Mouse (Mus musculus) bone marrow, adult 2 months (tissue): ENCODE results near the gene Mrpl51. TPM values are rescaled to one million over a fixed set of nuclear protein-coding genes. Genes with fewer than 3 reads are reported as not detected.

Experiments
- H3K27ac ChIP-seq: fragments of 200-500 bp; 2 replicates; pipeline ENCODE4 v1.5.1; 2012; ENCODE audit warnings: low read depth, mild to moderate bottlenecking, control low read depth, inconsistent platforms, low read length; ENCODE audit not compliant: control insufficient read depth, poor library complexity, insufficient read depth
- H3K4me1 ChIP-seq: fragments of 200-500 bp; 2 replicates; pipeline ENCODE4 v1.6.1; 2011; ENCODE audit warnings: low read length; ENCODE audit not compliant: control insufficient read depth, insufficient read depth
- H3K4me3 ChIP-seq: fragments of 200-500 bp; replicated peaks from 2 replicates; pipeline ENCODE3; 2011; ENCODE audit warnings: mild to moderate bottlenecking, low read depth, low read length, control low read depth; ENCODE audit not compliant: control insufficient read depth
- CTCF ChIP-seq: fragments of 200-500 bp; IDR thresholded peaks from 2 replicates; pipeline ENCODE4 v1.5.1; 2011; ENCODE audit warnings: low read length, control low read depth; ENCODE audit not compliant: control insufficient read depth, insufficient read depth
- POLR2A ChIP-seq: fragments of 200-500 bp; IDR thresholded peaks from 2 replicates; pipeline ENCODE4 v1.6.1; 2011; ENCODE audit warnings: low read depth, mild to moderate bottlenecking, control low read depth, low read length, borderline replicate concordance; ENCODE audit not compliant: control insufficient read depth
- WGBS: fragments of 180-500 bp; shearing (Covaris S2); methylation state at CpG from one replicate; pipeline ENCODE4 v1.1.7; 2018; 5-methylcytosine and 5-hydroxymethylcytosine counted together
- polyA plus RNA-seq: library from polyadenylated mRNA; stranded (reverse); fragments of >200 nt; gene quantifications from 2 replicates; pipeline ENCODE4 v1.2.4, GENCODE M21; 2011; ENCODE audit warnings: low replicate concordance; ENCODE audit not compliant: missing spikeins, insufficient read depth, insufficient read length

The Mrpl51 gene
- polyA plus RNA-seq, 1 experiment: 193 TPM

- peaks cover 5% of the 10 kb centered on the region for H3K4me1 ChIP-seq
- peak overlapping the region; percentile 96 for H3K4me3 ChIP-seq
- H3K27ac ChIP-seq: peak overlapping the region; percentile 92
- WGBS: 10% methylated on average over 20 of the region's 20 CpGs
- no peak for TF ChIP-seq CTCF
- no peak for TF ChIP-seq POLR2A
Observed at GRCm38 (mm10) chr6:125163801-125164657, 27.6 kb upstream of the Mrpl51 start.

DNA sequence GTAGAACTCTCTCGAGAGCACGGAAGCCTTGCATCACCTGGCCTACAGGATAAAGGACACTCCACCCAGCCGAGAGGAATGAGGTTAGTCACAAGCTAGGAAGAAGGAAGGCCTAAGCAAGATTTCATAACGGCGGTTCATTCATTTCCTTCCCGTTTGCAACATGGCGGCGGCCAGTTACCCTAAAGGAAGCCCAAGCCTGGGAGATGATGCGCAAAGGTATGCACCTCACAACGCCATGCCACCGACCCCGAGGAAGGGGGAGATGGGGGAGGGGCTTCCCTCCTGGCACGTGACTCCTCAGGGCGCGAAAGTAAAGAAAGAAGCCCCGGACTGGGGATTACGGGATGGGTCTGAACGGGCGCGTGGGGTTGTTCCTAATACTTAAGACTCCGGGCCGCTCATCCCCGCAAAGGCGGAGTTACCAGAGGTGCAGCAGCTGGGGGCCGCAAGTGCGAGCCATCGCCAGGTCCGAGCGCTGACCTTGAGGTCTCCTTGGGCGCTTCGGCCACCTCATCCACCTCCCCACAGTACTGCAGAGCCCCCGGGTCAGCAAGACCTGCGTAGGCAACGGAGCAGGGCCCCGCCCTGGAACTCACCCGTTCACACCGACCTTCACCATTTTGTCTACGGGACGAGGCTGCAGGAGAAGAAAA is 26.8 kb upstream of the Mrpl51 start:
- Histone ChIP-seq H3K4me1 (peaks cover 5% of the 10 kb centered on the region), H3K27ac (peak overlapping the region; percentile 92), H3K4me3 (peak overlapping the region; percentile 96)
- TF ChIP-seq CTCF: no peak
- peak; percentile 20; the same call in 1 of the 2 replicates for TF ChIP-seq POLR2A
- 0% methylated on average over 39 of the region's 39 CpGs for WGBS

- H3K27ac ChIP-seq: peak overlapping the region; percentile 92
- peak overlapping the region; percentile 96 for H3K4me3 ChIP-seq
- TF ChIP-seq POLR2A (peak; percentile 98), CTCF (no peak)
- WGBS: under 1% methylated on average over 36 of the region's 36 CpGs
- H3K4me1 ChIP-seq: peaks cover 5% of the 10 kb centered on the region
Observed at GRCm38 (mm10) chr6:125165328-125165891, 26.2 kb upstream of the Mrpl51 start.

DNA sequence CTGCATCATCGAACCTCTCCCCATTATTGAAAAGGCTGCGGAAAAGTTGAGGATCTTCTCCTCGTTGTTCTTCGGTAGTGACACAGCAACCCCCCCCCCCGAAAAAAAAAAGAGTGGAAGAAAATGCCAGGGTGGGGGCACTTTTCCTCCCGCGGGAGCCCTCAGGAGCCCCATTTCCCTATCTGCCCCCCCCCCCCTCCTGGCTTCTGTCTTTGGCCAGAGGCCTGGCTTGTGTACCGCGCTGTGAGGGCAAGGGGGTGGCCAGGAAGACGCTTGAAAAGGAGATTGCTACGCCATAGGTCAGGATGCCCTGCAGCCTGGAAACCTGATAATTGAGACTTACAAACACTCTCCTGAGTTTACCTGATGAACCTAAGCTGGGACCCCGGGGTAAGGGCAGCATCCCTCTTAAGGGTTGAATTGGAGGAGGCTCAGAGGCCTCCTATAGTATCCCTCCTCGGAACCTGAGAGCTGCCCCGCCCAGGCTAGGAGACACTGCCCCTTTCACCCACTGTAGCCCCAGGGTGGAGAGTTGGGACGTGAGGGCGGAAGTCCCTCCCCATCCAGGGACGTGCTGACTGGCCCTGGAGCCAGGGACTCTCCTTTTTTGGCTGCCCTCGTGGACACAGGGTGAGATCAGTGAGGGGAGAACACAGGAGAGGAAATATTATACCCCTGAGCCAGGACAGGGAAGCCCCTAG is 25.4 kb upstream of the Mrpl51 start, which contains the start of gene Gapdh:
Gene Gapdh (minus strand): TSS at position 417 of the 701 bp plus-strand sequence.
- peak within 1 kb of the TSS; percentile 96 for H3K4me3 ChIP-seq
- H3K27ac ChIP-seq: peak within 1 kb of the TSS; percentile 92
- WGBS: under 1% methylated on average over 18 of the region's 18 CpGs
- peaks cover 2% of the 10 kb centered on the region; the same call in 1 of the 2 replicates for H3K4me1 ChIP-seq
- TF ChIP-seq POLR2A: no peak; the same call in 1 of the 2 replicates
- no peak for TF ChIP-seq CTCF

GRCm38 (mm10) chr6:125166861-125167650 is 24.5 kb upstream of the Mrpl51 start:
- Histone ChIP-seq H3K4me1 (peaks cover 2% of the 10 kb centered on the region; the same call in 1 of the 2 replicates), H3K27ac (peak overlapping the region; percentile 49), H3K4me3 (no peak overlapping the region)
- WGBS: 33% methylated on average over 10 of the region's 10 CpGs
- TF ChIP-seq CTCF: no peak

- Histone ChIP-seq H3K27ac (no peak overlapping the region), H3K4me1 (peaks cover 2% of the 10 kb centered on the region; the same call in 1 of the 2 replicates), H3K4me3 (no peak overlapping the region)
- WGBS: 94% methylated on average over 14 of the region's 14 CpGs
- TF ChIP-seq POLR2A: no peak
- TF ChIP-seq CTCF: no peak
Observed at GRCm38 (mm10) chr6:125168086-125168485, 23.5 kb upstream of the Mrpl51 start.

DNA sequence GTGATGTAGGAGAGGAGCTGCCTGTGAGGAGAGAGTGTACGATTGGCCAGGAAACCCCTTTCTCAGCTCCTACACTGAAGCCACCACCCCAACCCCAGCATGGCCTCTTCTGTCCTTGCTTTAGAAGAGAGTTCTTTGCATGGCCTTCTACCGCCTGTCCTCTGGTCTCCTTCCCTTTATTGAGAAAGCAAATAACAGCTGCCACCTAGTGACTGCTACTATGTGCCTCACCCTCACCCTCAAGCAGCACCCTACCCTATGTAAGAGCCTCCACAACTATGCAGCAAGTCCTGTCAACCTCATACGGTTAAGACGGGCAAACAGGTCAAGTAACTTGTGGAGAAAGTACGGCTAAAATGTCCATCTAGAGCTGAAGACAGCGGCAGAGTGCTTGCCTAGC is 21.4 kb upstream of the Mrpl51 start:
- 89% methylated on average over 6 of the region's 6 CpGs for WGBS
- Histone ChIP-seq H3K27ac (no peak overlapping the region), H3K4me3 (no peak overlapping the region), H3K4me1 (peaks cover 2% of the 10 kb centered on the region; the same call in 1 of the 2 replicates)
- TF ChIP-seq POLR2A: no peak
- no peak for TF ChIP-seq CTCF
